Mouse (Mus musculus) midbrain, embryonic 14.5 days (tissue): ENCODE results near the gene Gzmf. TPM values are rescaled to one million over a fixed set of nuclear protein-coding genes. Genes with fewer than 3 reads are reported as not detected.
"Not testable (repeated sequence)": the region's sequence is repeated elsewhere in the genome, so short reads cannot be mapped to it uniquely, and the experiment has no call there.

Experiments
- ATAC-seq: fragments of 200-750 bp; cut with Nextera tagmentation; 2 replicates; pipeline ENCODE4 v1.8.0; 2017; ENCODE audit warnings: moderate number of reproducible peaks, moderate library complexity; ENCODE audit not compliant: low FRiP score, low TSS enrichment
- DNase-seq: peaks from one replicate; pipeline ENCODE4 v3.0.0-alpha.2; 2015
- H3K27ac ChIP-seq: fragments of 300-500 bp; sonication (generic); replicated peaks from 2 replicates; pipeline ENCODE4 v1.5.1; 2014; ENCODE audit warnings: mild to moderate bottlenecking, low read depth, low read length, moderate library complexity
- H3K27me3 ChIP-seq: fragments of 300-500 bp; sonication (generic); 2 replicates; pipeline ENCODE4 v1.6.1; 2014; ENCODE audit warnings: low read length, control low read depth, mixed read lengths; ENCODE audit not compliant: control insufficient read depth, insufficient read depth
- H3K36me3 ChIP-seq: fragments of 300-500 bp; sonication (generic); 2 replicates; pipeline ENCODE4 v1.6.1; 2014; ENCODE audit warnings: low read length, control low read depth; ENCODE audit not compliant: control insufficient read depth, insufficient read depth
- H3K4me1 ChIP-seq: fragments of 300-500 bp; sonication (generic); 2 replicates; pipeline ENCODE4 v1.6.1; 2014; ENCODE audit warnings: mild to moderate bottlenecking, antibody characterized with exemption, low read length, control low read depth; ENCODE audit not compliant: control insufficient read depth, insufficient read depth
- H3K4me2 ChIP-seq: fragments of 300-500 bp; sonication (generic); 2 replicates; pipeline ENCODE4 v1.6.1; 2014; ENCODE audit warnings: mild to moderate bottlenecking, low read length, moderate library complexity
- H3K4me3 ChIP-seq: fragments of 300-500 bp; sonication (generic); replicated peaks from 2 replicates; pipeline ENCODE4 v1.5.1; 2014; ENCODE audit warnings: low read depth, low read length
- H3K9ac ChIP-seq: fragments of 300-500 bp; sonication (generic); replicated peaks from 2 replicates; pipeline ENCODE4 v1.6.1; 2014; ENCODE audit warnings: mild to moderate bottlenecking, low read length, moderate library complexity
- H3K9me3 ChIP-seq: fragments of 300-500 bp; sonication (generic); 2 replicates; pipeline ENCODE4 v1.6.1; 2016; ENCODE audit warnings: low read length, control low read depth, mixed read lengths; ENCODE audit not compliant: control insufficient read depth
- WGBS: fragments of 180-500 bp; shearing (Covaris S2); extraction: QIAGEN DNeasy Blood & Tissue Kit; methylation state at CpG from one replicate; pipeline ENCODE4 v1.1.7; 2014; 5-methylcytosine and 5-hydroxymethylcytosine counted together
- polyA plus RNA-seq: library from polyadenylated mRNA; unstranded; fragments of >200 nt; fragmentation: Nextera tagmentation; extraction: Ambion mirVana; gene quantifications from 2 replicates; pipeline ENCODE4 v1.2.1, GENCODE M21; 2014

Gzmf gene
- polyA plus RNA-seq = not detected in 2 replicates

GRCm38 (mm10) chr14:56211317-56211716, at the start of gene Gzmf:
Gzmf (minus strand) TSS chr14:56211417.
- Histone ChIP-seq H3K4me1 (no peaks in the 10 kb centered on the region), H3K27ac (no peak within 1 kb of the TSS), H3K9ac (no peak within 1 kb of the TSS), H3K9me3 (no peaks in the 10 kb centered on the region), H3K4me2 (no peak within 1 kb of the TSS), H3K36me3 (no peaks in the 10 kb centered on the region), H3K27me3 (no peaks in the 10 kb centered on the region), H3K4me3 (no peak within 1 kb of the TSS)
- 89% methylated on average over 4 of the region's 4 CpGs for WGBS
- ATAC-seq (no peak), DNase-seq (no peak)

GRCm38 (mm10) chr14:56240409-56240808, 29.2 kb upstream of the Gzmf start:
- Histone ChIP-seq H3K4me1 (no peaks in the 10 kb centered on the region), H3K27me3 (no peaks in the 10 kb centered on the region), H3K9me3 (no peaks in the 10 kb centered on the region)

GRCm38 (mm10) chr14:56234556-56234955, 23.3 kb upstream of the Gzmf start, which contains the start of gene Gzmc:
Gzmc (minus strand) TSS chr14:56234656.
- DNase-seq (no peak), ATAC-seq (no peak)
- 82% methylated on average over 2 of the region's 2 CpGs for WGBS
- Histone ChIP-seq H3K4me1 (no peaks in the 10 kb centered on the region), H3K27me3 (no peaks in the 10 kb centered on the region), H3K36me3 (no peaks in the 10 kb centered on the region), H3K9me3 (no peaks in the 10 kb centered on the region), H3K4me2 (no peak within 1 kb of the TSS), H3K9ac (no peak within 1 kb of the TSS), H3K4me3 (no peak within 1 kb of the TSS), H3K27ac (no peak within 1 kb of the TSS)

More at GRCm38 (mm10) chr14:56240409-56240808, 29.2 kb upstream of the Gzmf start:
- Histone ChIP-seq H3K36me3 (no peaks in the 10 kb centered on the region), H3K9ac (no peak overlapping the region), H3K4me2 (no peak overlapping the region), H3K4me3 (no peak overlapping the region), H3K27ac (no peak overlapping the region)
- ATAC-seq (no peak), DNase-seq (no peak)

- Histone ChIP-seq H3K4me3 (no peak overlapping the region), H3K9me3 (no peaks in the 10 kb centered on the region), H3K27me3 (no peaks in the 10 kb centered on the region), H3K4me1 (no peaks in the 10 kb centered on the region), H3K27ac (no peak overlapping the region), H3K36me3 (no peaks in the 10 kb centered on the region), H3K4me2 (no peak overlapping the region), H3K9ac (no peak overlapping the region)
- WGBS = 80% methylated on average over 1 of the region's 1 CpGs
- ATAC-seq (no peak), DNase-seq (no peak)
Measured at GRCm38 (mm10) chr14:56205613-56206012, 5.6 kb downstream of the Gzmf start.

- not testable (repeated sequence) for H3K4me1 ChIP-seq, H3K36me3 ChIP-seq, H3K9me3 ChIP-seq, H3K27me3 ChIP-seq, ATAC-seq, H3K4me2 ChIP-seq, H3K27ac ChIP-seq, H3K9ac ChIP-seq, H3K4me3 ChIP-seq
- 40% methylated on average over 5 of the region's 5 CpGs for WGBS
- peak; percentile 48 for DNase-seq
Measured at GRCm38 (mm10) chr14:56205021-56205420, 6.2 kb downstream of the Gzmf start.

GRCm38 (mm10) chr14:56203975-56204374, 7.2 kb downstream of the Gzmf start:
- peak; percentile 66 for DNase-seq

GRCm38 (mm10) chr14:56186946-56187345, 24.3 kb downstream of the Gzmf start:
- WGBS = 58% methylated on average over 6 of the region's 6 CpGs
- ATAC-seq = peak; percentile 55; the same call in 1 of the 2 replicates
- DNase-seq = no peak
- no peaks in the 10 kb centered on the region for H3K4me1 ChIP-seq
- no peaks in the 10 kb centered on the region for H3K9me3 ChIP-seq
- no peak overlapping the region for H3K27ac ChIP-seq
- no peak overlapping the region for H3K9ac ChIP-seq
- no peaks in the 10 kb centered on the region for H3K27me3 ChIP-seq
- no peaks in the 10 kb centered on the region for H3K36me3 ChIP-seq
- H3K4me3 ChIP-seq = no peak overlapping the region
- no peak overlapping the region for H3K4me2 ChIP-seq

More at GRCm38 (mm10) chr14:56203975-56204374, 7.2 kb downstream of the Gzmf start:
- 8% methylated on average over 2 of the region's 2 CpGs for WGBS
- ATAC-seq = no peak
- Histone ChIP-seq H3K4me3 (no peak overlapping the region), H3K27me3 (no peaks in the 10 kb centered on the region), H3K27ac (no peak overlapping the region), H3K9ac (no peak overlapping the region), H3K4me1 (no peaks in the 10 kb centered on the region), H3K9me3 (no peaks in the 10 kb centered on the region), H3K36me3 (no peaks in the 10 kb centered on the region), H3K4me2 (no peak overlapping the region)

- Histone ChIP-seq H3K4me3 (no peak overlapping the region), H3K9me3 (no peaks in the 10 kb centered on the region), H3K36me3 (no peaks in the 10 kb centered on the region), H3K27me3 (no peaks in the 10 kb centered on the region), H3K4me2 (no peak overlapping the region), H3K27ac (no peak overlapping the region), H3K9ac (no peak overlapping the region), H3K4me1 (no peaks in the 10 kb centered on the region)
- DNase-seq = no peak
- WGBS = 86% methylated on average over 5 of the region's 5 CpGs
- no peak for ATAC-seq
Measured at GRCm38 (mm10) chr14:56186521-56186920, 24.7 kb downstream of the Gzmf start.

GRCm38 (mm10) chr14:56177651-56178050, 33.6 kb downstream of the Gzmf start:
- H3K9ac ChIP-seq, H3K9me3 ChIP-seq, H3K27ac ChIP-seq, H3K4me3 ChIP-seq, H3K4me2 ChIP-seq, H3K27me3 ChIP-seq, H3K4me1 ChIP-seq, ATAC-seq, H3K36me3 ChIP-seq: not testable (repeated sequence)
- DNase-seq = peak; percentile 61
- 34% methylated on average over 8 of the region's 8 CpGs for WGBS
